Mouse (Mus musculus) activated CD4-positive, CD25-positive, alpha-beta regulatory T cell, adult 9 weeks (primary cell): ENCODE data around the gene Olfr613. TPM values are rescaled to one million over a fixed set of nuclear protein-coding genes. Genes with fewer than 3 reads are reported as not detected.

ENCODE experiments used
- polyA plus RNA-seq: library from polyadenylated mRNA; unstranded; fragments of 100-300 nt; shearing (Covaris generic); gene quantifications from one replicate; pipeline ENCODE4 v1.2.1, GENCODE M21; 2017

Gene Olfr613
- polyA plus RNA-seq = 0.05 TPM

DNA sequence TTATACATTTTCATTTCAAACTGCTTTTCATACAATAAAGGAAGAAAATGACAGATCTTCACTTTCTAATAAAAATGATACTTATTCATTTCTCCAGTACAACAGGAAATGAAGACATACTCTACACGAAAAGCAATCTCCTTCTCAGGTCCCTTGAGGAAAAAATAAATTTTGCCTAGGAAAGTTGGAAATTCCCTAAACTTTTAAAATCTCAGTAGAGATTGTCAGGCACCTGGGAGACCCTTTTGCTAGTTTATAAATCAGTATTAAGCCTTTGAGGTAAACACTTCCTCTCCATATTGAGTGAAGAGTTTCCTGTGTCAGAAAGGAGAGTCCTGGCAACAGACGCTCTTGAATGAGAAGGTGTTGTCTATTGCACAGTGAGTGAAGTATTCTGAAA is at the start of gene Olfr613:
Gene Olfr613, plus strand, starts transcription at position 301 of the 400 bp plus-strand sequence.

DNA sequence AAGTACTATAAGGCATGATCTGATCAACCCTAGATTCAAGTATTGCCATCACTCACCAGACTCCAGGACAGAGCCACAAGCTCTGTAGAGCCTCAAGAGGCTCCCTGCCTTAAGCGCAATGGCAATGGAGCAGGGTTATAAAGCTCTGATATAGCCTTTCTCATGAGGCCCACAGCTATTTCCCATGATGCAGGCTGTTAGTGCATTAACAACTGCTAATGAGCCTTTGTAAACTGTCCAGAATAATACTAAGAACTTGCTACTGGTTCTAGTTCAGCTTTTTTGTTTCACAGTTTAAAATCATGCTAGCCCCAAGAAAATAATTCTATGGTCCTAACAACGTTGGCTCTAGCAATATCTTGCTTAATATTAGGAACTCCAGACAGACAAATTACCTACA is 35.9 kb upstream of the Olfr613 start, which contains the start of gene Olfr610:
Gene Olfr610, minus strand, starts transcription at position 101 of the 400 bp plus-strand sequence.

DNA sequence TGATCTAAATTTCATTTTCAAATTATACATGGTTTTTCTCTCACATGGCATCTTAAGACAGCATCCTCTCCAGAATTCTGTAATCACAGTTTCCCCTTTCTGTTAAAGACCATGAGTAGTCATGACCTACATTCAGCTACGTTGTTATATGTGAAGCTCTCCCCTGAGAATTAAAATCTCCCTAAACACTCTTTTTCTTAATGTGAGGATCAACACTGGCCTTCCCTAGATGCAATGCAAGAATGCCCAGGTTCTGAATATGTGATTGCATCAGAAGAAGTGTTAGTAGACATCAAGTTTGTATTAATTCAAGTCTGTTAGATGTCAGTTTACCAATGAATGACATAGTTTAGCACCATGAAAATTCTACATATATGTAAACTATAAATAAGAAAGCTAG is 27.1 kb upstream of the Olfr613 start, which contains the start of gene Olfr611:
Gene Olfr611, minus strand, starts transcription at position 101 of the 400 bp plus-strand sequence.

DNA sequence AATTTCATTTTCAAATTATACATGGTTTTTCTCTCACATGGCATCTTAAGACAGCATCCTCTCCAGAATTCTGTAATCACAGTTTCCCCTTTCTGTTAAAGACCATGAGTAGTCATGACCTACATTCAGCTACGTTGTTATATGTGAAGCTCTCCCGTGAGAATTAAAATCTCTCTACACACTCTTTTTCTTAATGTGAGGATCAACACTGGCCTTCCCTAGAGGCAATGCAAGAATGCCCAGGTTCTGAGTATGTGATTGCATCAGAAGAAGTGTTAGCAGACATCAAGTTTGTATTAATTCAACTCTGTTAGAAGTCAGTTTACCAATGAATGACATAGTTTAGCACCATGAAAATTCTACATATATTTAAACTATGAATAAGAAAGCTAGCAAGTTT is 5.3 kb upstream of the Olfr613 start, which contains the start of gene Olfr612:
Gene Olfr612, minus strand, starts transcription at position 101 of the 400 bp plus-strand sequence.

DNA sequence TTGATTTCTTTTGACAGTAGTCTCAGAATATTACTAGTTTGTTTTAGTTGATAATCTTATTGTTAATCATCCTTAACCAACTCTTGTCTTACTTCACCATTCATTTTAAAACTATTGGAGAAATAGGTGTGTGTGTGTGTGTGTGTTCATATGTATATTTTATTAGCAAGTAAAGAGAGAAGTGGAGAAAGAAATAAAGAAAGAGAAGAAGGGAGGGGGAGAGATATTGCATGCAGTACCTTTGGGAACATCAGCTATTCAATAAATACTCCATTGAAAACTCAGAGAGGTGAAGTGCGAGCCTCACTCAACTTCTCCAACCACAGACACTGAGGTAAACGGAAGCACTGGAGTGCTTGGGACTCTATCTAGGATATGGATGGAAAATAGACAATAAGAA is 7.9 kb downstream of the Olfr613 start, which contains the start of gene Olfr615:
Gene Olfr615, plus strand, starts transcription at position 301 of the 400 bp plus-strand sequence.

DNA sequence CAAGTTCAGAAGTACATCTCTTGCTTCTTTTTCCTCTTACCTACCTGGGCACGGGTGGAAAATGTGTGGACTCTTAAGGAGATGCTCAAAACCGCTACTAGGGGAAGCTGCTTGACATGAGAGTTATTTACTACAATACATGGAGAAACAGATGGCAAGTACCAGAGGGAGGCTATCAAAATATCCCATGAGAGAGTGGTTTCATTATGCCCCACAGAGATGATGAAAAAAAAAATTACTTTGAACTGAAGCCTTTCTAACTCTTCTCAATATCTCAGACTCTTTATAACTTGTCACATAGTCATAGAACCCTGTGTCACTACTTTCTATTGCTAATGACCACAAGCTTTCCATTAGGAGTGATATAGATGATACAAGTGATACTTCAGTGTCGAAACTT is 21.2 kb downstream of the Olfr613 start, which contains the start of gene Olfr616:
Gene Olfr616, minus strand, starts transcription at position 101 of the 400 bp plus-strand sequence.

DNA sequence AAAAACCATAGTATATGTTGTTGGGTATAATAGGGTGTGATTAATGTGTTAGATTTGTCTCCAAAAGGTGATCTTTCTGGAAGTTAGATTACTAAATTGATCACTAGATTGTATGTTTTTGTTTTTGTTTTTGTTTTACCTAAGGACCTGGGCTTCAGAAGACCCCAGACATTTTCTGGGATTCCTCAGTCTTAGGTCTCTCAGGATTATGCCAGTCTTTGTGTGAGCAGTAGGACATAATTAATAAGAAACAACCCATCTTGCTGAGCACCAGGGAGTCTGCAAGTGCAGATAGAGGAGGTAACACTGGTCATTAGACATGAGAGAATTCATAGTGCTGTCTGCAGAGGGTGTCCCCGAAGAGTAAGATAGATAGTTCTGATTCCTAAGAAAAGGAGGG is 24.9 kb downstream of the Olfr613 start, which contains the start of gene Olfr617:
Gene Olfr617, plus strand, starts transcription at position 301 of the 400 bp plus-strand sequence.

DNA sequence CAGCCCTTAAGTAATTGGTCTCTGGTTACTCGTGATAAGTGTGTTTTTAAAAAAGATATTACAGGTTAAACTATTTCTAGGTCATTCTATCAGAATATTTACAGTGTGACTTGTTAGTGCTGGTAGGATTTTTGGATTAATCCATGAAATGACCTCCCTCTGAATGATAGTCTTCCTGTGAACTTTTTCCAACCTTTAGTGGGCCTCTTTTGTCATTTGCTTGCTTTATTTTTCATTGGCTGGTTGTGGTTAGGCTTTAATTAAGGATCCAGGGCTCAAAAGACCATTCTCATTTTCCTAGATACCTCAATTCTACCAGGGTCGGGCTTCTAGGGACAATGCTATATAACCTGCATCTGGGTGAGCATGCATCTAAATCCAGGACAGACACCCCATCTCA is 41.9 kb downstream of the Olfr613 start, which contains the start of gene Olfr618:
Gene Olfr618, plus strand, starts transcription at position 301 of the 400 bp plus-strand sequence.

DNA sequence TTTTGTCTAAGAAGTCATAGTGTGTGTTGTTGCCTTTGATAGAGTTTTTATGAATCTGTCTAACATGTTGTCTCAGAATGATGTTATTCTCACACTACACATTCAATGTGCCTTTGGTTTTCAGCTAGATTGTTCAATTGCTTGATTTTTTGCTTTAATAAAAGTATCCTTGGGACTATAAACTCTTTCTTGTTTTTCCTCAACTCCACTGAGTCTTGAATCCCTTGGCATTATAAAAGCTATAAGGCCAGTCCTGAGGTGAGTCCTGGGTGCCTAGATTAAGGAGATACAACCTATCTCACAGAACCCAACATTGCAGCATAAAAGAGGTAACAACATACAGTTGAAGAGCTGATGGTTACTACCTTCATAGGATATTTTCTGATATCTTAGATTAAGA is 52.4 kb downstream of the Olfr613 start, which contains the start of gene Olfr619:
Gene Olfr619, plus strand, starts transcription at position 301 of the 400 bp plus-strand sequence.

Other genes with a start within 250 kb of the Olfr613 start
- gene Olfr596, start 242.4 kb upstream of the Olfr613 start, polyA plus RNA-seq = not detected
- gene Olfr597, start 231.8 kb upstream of the Olfr613 start, polyA plus RNA-seq = not detected
- gene Olfr598, start 224.5 kb upstream of the Olfr613 start, polyA plus RNA-seq = not detected
- not detected for gene Olfr599, start 212.2 kb upstream of the Olfr613 start, polyA plus RNA-seq
- not detected for gene Olfr600, start 198.4 kb upstream of the Olfr613 start, polyA plus RNA-seq
- not detected for gene Olfr601, start 185.4 kb upstream of the Olfr613 start, polyA plus RNA-seq
- gene Olfr603, start 161.9 kb upstream of the Olfr613 start, polyA plus RNA-seq = not detected
- gene Usp17lc, start 133.0 kb upstream of the Olfr613 start, polyA plus RNA-seq = not detected
- not detected for gene Olfr605, start 102.6 kb upstream of the Olfr613 start, polyA plus RNA-seq
- gene Olfr606, start 99.0 kb upstream of the Olfr613 start, polyA plus RNA-seq = not detected
- gene Olfr607, start 83.9 kb upstream of the Olfr613 start, polyA plus RNA-seq = 0.13 TPM
- gene Olfr608, start 78.2 kb upstream of the Olfr613 start, polyA plus RNA-seq = not detected
- gene Olfr609, start 50.0 kb upstream of the Olfr613 start, polyA plus RNA-seq = not detected
- not detected for gene Olfr610, start 36.0 kb upstream of the Olfr613 start, polyA plus RNA-seq
- not detected for gene Olfr611, start 27.2 kb upstream of the Olfr613 start, polyA plus RNA-seq
- not detected for gene Olfr612, start 5.4 kb upstream of the Olfr613 start, polyA plus RNA-seq
- not detected for gene Olfr615, start 8.0 kb downstream of the Olfr613 start, polyA plus RNA-seq
- gene Olfr616, start 21.1 kb downstream of the Olfr613 start, polyA plus RNA-seq = not detected
- gene Olfr617, start 25.0 kb downstream of the Olfr613 start, polyA plus RNA-seq = not detected
- gene Olfr618, start 42.0 kb downstream of the Olfr613 start, polyA plus RNA-seq = not detected
- not detected for gene Olfr619, start 52.5 kb downstream of the Olfr613 start, polyA plus RNA-seq
- not detected for gene Olfr620, start 64.5 kb downstream of the Olfr613 start, polyA plus RNA-seq
- gene Olfr622, start 94.6 kb downstream of the Olfr613 start, polyA plus RNA-seq = not detected
- not detected for gene Olfr623, start 115.6 kb downstream of the Olfr613 start, polyA plus RNA-seq
- gene Olfr624, start 123.1 kb downstream of the Olfr613 start, polyA plus RNA-seq = not detected
- gene Olfr625-ps1, start 134.6 kb downstream of the Olfr613 start, polyA plus RNA-seq = not detected
- gene Olfr243, start 166.6 kb downstream of the Olfr613 start, polyA plus RNA-seq = not detected
- not detected for gene Olfr628, start 182.3 kb downstream of the Olfr613 start, polyA plus RNA-seq
- gene Olfr629, start 196.9 kb downstream of the Olfr613 start, polyA plus RNA-seq = not detected
- not detected for gene Olfr630, start 209.3 kb downstream of the Olfr613 start, polyA plus RNA-seq
- gene Olfr69, start 223.5 kb downstream of the Olfr613 start, polyA plus RNA-seq = not detected
- not detected for gene Olfr68, start 231.6 kb downstream of the Olfr613 start, polyA plus RNA-seq
- gene Olfr67, start 243.7 kb downstream of the Olfr613 start, polyA plus RNA-seq = not detected